Mouse (Mus musculus): ENCODE measurements around the gene Epb41l5. TPM values are rescaled to one million over a fixed set of nuclear protein-coding genes. Genes with fewer than 3 reads are reported as not detected.

The Epb41l5 gene
- polyA plus RNA-seq, 1 experiment = 1.6 TPM

DNA sequence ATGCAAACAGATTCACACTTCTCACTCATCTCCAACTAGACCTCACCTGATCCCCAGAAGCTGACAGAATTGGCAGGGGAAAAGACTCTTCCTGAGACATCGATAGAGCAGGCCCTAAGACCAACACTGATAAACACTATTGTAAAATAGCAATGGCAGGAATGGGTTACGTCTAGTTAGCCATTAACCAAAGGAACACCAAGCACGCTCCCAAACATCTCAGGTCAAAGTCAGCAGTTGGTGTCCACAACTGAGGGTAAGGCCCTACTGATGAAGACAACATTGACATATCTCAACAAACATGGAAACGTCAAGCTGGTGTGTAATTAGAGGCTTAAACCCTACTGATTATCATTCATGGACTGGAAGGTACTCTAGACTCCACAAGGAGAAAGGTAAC lies 83.3 kb downstream of the Epb41l5 start:
- H3K27me3 ChIP-seq (ENCODE audit: control insufficient read depth, insufficient read depth, low read length) = no peaks in the 10 kb centered on the region
- H3K36me3 ChIP-seq (ENCODE audit: control insufficient read depth, insufficient read depth, low read length) = no peaks in the 10 kb centered on the region
- no peaks in the 10 kb centered on the region for H3K4me1 ChIP-seq (replicated peaks; ENCODE audit: control insufficient read depth, insufficient read depth, low read length)
- H3K4me3 ChIP-seq (ENCODE audit: control insufficient read depth, insufficient read depth, low read length) = no peak overlapping the region
- TF ChIP-seq CTCF (IDR thresholded peaks at IDR 0.05; ENCODE audit: borderline replicate concordance, control insufficient read depth, extremely low read depth, insufficient read depth, low read length, poor library complexity) (no peak), POLR2A (IDR thresholded peaks at IDR 0.05; ENCODE audit: control insufficient read depth, extremely low read depth, insufficient read depth, low read length, poor library complexity) (no peak)
- WGBS = 95% methylated on average over 4 of the region's 4 CpGs
- no peak overlapping the region for H3K27ac ChIP-seq (ENCODE audit: control insufficient read depth, insufficient read depth, low read length)
- DNase-seq = no peak

DNA sequence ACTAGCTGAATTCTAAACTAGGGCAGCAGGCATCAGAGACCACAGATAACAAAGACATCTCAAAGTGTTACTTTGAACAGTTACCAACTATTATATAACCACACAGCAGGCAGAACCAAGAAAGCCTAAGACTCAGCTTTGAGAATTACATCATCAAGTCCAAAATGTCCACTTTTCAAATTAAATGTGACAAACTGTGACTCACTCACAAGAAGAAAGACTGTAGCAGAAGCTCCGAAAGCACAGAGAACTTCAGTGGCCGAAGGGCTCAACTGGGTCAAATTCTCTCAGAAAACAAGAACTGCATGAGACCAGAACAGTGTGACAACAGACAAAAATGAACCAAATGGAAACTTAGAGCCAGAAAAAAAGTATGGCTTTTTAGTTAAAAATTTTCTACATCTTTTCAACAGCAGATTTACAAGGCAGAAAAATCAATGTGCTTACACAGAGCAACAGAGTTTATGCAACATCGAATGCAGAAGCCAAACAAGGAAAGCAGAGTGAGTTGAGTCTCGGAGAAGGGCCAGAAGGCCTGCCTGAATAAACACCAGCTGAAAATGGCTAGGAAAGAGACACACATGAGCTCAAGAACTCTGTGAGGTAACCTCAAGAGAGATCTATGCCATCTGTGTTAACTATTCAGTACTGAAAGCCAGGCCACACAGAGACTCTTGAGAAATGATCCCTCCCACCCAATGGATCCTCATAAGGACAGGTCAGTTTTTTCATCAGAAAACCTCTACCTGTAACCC lies 91.0 kb downstream of the Epb41l5 start:
- H3K4me3 ChIP-seq (ENCODE audit: control insufficient read depth, insufficient read depth, low read length) = no peak overlapping the region
- no peak overlapping the region for H3K27ac ChIP-seq (ENCODE audit: control insufficient read depth, insufficient read depth, low read length)
- H3K27me3 ChIP-seq (ENCODE audit: control insufficient read depth, insufficient read depth, low read length) = no peaks in the 10 kb centered on the region
- DNase-seq = no peak
- no peaks in the 10 kb centered on the region for H3K4me1 ChIP-seq (replicated peaks; ENCODE audit: control insufficient read depth, insufficient read depth, low read length)
- TF ChIP-seq CTCF (IDR thresholded peaks at IDR 0.05; ENCODE audit: borderline replicate concordance, control insufficient read depth, extremely low read depth, insufficient read depth, low read length, poor library complexity) (no peak), POLR2A (IDR thresholded peaks at IDR 0.05; ENCODE audit: control insufficient read depth, extremely low read depth, insufficient read depth, low read length, poor library complexity) (no peak)
- no peaks in the 10 kb centered on the region for H3K36me3 ChIP-seq (ENCODE audit: control insufficient read depth, insufficient read depth, low read length)
- 94% methylated on average over 4 of the region's 4 CpGs for WGBS

DNA sequence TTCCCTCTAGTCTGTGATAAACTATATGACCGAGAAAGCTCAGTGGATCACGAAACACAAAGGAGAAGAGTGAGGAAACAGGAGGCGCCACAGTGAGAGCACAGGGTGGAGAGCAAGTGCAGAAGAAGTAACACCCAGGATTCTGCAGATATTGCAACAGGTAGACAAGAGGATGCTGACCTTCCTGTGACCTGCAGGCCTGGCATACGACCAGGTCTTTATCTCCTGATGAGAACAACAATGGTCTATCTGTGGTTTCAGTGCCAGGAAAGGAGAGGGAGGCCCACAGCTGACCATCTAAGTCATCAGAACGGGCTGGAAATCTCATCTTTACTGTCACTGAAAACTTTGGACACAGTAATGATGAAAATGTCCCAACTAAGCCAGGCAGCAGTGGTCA lies 93.1 kb downstream of the Epb41l5 start:
- Histone ChIP-seq H3K27ac (ENCODE audit: control insufficient read depth, insufficient read depth, low read length) (no peak overlapping the region), H3K27me3 (ENCODE audit: control insufficient read depth, insufficient read depth, low read length) (no peaks in the 10 kb centered on the region), H3K4me3 (ENCODE audit: control insufficient read depth, insufficient read depth, low read length) (no peak overlapping the region), H3K4me1 (replicated peaks; ENCODE audit: control insufficient read depth, insufficient read depth, low read length) (no peaks in the 10 kb centered on the region), H3K36me3 (ENCODE audit: control insufficient read depth, insufficient read depth, low read length) (no peaks in the 10 kb centered on the region)
- TF ChIP-seq POLR2A (IDR thresholded peaks at IDR 0.05; ENCODE audit: control insufficient read depth, extremely low read depth, insufficient read depth, low read length, poor library complexity) = no peak
- TF ChIP-seq CTCF (IDR thresholded peaks at IDR 0.05; ENCODE audit: borderline replicate concordance, control insufficient read depth, extremely low read depth, insufficient read depth, low read length, poor library complexity) = no peak
- DNase-seq = no peak
- WGBS = 82% methylated on average over 5 of the region's 5 CpGs

DNA sequence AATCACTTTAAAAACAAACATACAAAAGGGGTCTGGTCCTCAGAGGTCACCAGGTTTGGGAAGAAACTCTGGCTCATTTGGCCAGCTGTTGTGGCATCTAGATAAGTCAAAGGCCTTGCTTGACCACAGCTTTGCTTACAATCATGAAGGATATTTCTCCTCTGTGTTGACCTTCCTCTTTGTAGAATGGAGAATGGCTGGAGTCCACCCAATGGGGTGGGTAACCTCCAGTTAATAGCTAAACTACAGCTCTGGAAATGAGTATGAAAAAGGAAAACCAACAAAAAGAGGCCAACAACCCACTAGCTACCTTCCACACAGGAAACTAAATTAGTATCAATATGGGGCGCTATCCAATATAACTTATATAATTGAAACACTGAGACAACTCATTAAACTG lies 97.1 kb downstream of the Epb41l5 start:
- H3K27me3 ChIP-seq (ENCODE audit: control insufficient read depth, insufficient read depth, low read length) = no peaks in the 10 kb centered on the region
- H3K36me3 ChIP-seq (ENCODE audit: control insufficient read depth, insufficient read depth, low read length) = no peaks in the 10 kb centered on the region
- 95% methylated on average over 1 of the region's 1 CpGs for WGBS
- no peaks in the 10 kb centered on the region for H3K4me1 ChIP-seq (replicated peaks; ENCODE audit: control insufficient read depth, insufficient read depth, low read length)
- H3K4me3 ChIP-seq (ENCODE audit: control insufficient read depth, insufficient read depth, low read length) = no peak overlapping the region
- no peak for TF ChIP-seq CTCF (IDR thresholded peaks at IDR 0.05; ENCODE audit: borderline replicate concordance, control insufficient read depth, extremely low read depth, insufficient read depth, low read length, poor library complexity)
- no peak for DNase-seq
- no peak overlapping the region for H3K27ac ChIP-seq (ENCODE audit: control insufficient read depth, insufficient read depth, low read length)

DNA sequence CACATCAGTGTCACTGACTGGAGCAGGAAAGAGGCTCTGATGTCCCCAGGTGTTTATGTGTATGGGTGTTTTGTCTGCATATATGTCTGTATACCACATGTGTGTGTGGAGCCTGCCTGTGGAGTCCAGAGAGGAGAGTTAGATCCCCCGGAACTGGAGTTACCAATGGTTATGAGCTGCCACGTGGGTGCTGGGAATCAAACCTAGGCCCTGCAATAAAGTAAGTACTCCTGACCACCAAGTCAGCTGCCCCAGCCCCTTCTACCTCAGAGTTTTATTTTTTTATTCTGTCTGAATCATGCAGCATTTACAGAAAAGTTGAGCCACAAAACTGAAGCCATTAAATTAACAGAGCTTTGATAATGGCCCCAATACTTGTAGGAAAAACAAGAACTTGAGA lies 98.7 kb downstream of the Epb41l5 start:
- no peaks in the 10 kb centered on the region for H3K27me3 ChIP-seq (ENCODE audit: control insufficient read depth, insufficient read depth, low read length)
- WGBS = 91% methylated on average over 2 of the region's 2 CpGs
- no peaks in the 10 kb centered on the region for H3K4me1 ChIP-seq (replicated peaks; ENCODE audit: control insufficient read depth, insufficient read depth, low read length)

DNA sequence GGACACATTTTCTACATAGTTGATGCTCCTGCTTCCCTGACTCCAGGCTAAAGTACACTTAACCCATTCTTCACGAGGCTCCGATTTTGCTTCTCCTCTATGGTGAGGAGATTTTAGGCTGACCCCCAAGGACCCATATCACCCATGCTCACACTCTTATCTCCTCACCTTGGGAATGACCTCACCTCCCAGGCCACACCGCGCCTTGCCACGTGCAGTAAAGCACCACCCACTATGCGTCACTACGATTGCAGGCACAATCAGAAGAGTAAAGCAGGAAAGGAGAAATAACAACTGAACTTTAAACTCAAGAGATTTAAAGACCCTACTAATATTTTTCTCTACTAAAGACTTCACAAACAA lies 99.5 kb downstream of the Epb41l5 start:
- H3K36me3 ChIP-seq (ENCODE audit: control insufficient read depth, insufficient read depth, low read length) = no peaks in the 10 kb centered on the region
- 95% methylated on average over 7 of the region's 7 CpGs for WGBS
- no peak for TF ChIP-seq CTCF (IDR thresholded peaks at IDR 0.05; ENCODE audit: borderline replicate concordance, control insufficient read depth, extremely low read depth, insufficient read depth, low read length, poor library complexity)
- no peak for TF ChIP-seq POLR2A (IDR thresholded peaks at IDR 0.05; ENCODE audit: control insufficient read depth, extremely low read depth, insufficient read depth, low read length, poor library complexity)
- DNase-seq = no peak
- no peak overlapping the region for H3K4me3 ChIP-seq (ENCODE audit: control insufficient read depth, insufficient read depth, low read length)
- no peaks in the 10 kb centered on the region for H3K27me3 ChIP-seq (ENCODE audit: control insufficient read depth, insufficient read depth, low read length)
- H3K27ac ChIP-seq (ENCODE audit: control insufficient read depth, insufficient read depth, low read length) = no peak overlapping the region
- no peaks in the 10 kb centered on the region for H3K4me1 ChIP-seq (replicated peaks; ENCODE audit: control insufficient read depth, insufficient read depth, low read length)

More for the DNA sequence above, 98.7 kb downstream of the Epb41l5 start:
- Histone ChIP-seq H3K4me3 (ENCODE audit: control insufficient read depth, insufficient read depth, low read length) (no peak overlapping the region), H3K36me3 (ENCODE audit: control insufficient read depth, insufficient read depth, low read length) (no peaks in the 10 kb centered on the region), H3K27ac (ENCODE audit: control insufficient read depth, insufficient read depth, low read length) (no peak overlapping the region)
- no peak for TF ChIP-seq POLR2A (IDR thresholded peaks at IDR 0.05; ENCODE audit: control insufficient read depth, extremely low read depth, insufficient read depth, low read length, poor library complexity)
- TF ChIP-seq CTCF (IDR thresholded peaks at IDR 0.05; ENCODE audit: borderline replicate concordance, control insufficient read depth, extremely low read depth, insufficient read depth, low read length, poor library complexity) = no peak
- no peak for DNase-seq

All from thymus, adult 2 months (tissue).